Mouse (Mus musculus) CH12.LX (cell line): ENCODE results near the gene Trim47.

ENCODE experiments used
- CHD1 ChIP-seq: IDR thresholded peaks from 2 replicates; pipeline ENCODE4 v1.6.1; 2012; ENCODE audit warnings: low read depth, low read length, improper control_type of control experiment, inconsistent platforms
- CHD2 ChIP-seq: IDR thresholded peaks from 2 replicates; pipeline ENCODE4 v1.6.1; 2011; ENCODE audit warnings: low read length, improper control_type of control experiment
- CTCF ChIP-seq, 2 experiments: IDR thresholded peaks in 1 of 2; conservative IDR thresholded peaks in 1 of 2; 2 replicates each; pipeline ENCODE4 v1.5.1; 2011 to 2012; ENCODE audit warnings: low read depth in 2 of 2, low read length in 2 of 2, improper control_type of control experiment in 1 of 2, inconsistent platforms in 1 of 2, mild to moderate bottlenecking in 1 of 2, moderate library complexity in 1 of 2
- E2F4 ChIP-seq: IDR thresholded peaks from 2 replicates; pipeline ENCODE4 v1.6.1; 2011; ENCODE audit warnings: low read depth, low read length, improper control_type of control experiment; ENCODE audit not compliant: insufficient replicate concordance
- EP300 ChIP-seq: IDR thresholded peaks from 2 replicates; pipeline ENCODE4 v1.6.1; 2011; ENCODE audit warnings: low read length, improper control_type of control experiment
- ETS1 ChIP-seq: conservative IDR thresholded peaks from 2 replicates; pipeline ENCODE4 v1.6.1; 2012; ENCODE audit warnings: low read depth, mild to moderate bottlenecking, inconsistent platforms, low read length, improper control_type of control experiment, moderate library complexity
- MYC ChIP-seq: IDR thresholded peaks from 2 replicates; pipeline ENCODE4 v1.6.1; 2011; ENCODE audit warnings: low read depth, mild to moderate bottlenecking, improper control_type of control experiment, low read length
- NELFE ChIP-seq: IDR thresholded peaks from 2 replicates; pipeline ENCODE4 v1.6.1; 2011; ENCODE audit warnings: low read depth, low read length, improper control_type of control experiment
- POLR2A ChIP-seq: IDR thresholded peaks from 2 replicates; pipeline ENCODE4 v1.6.1; 2011; ENCODE audit warnings: low read depth, mild to moderate bottlenecking, improper control_type of control experiment, low read length
- POLR2AphosphoS2 ChIP-seq: IDR thresholded peaks from 2 replicates; pipeline ENCODE4 v1.6.1; 2011; ENCODE audit warnings: low read depth, low read length, improper control_type of control experiment
- RAD21 ChIP-seq: IDR thresholded peaks from 2 replicates; pipeline ENCODE4 v1.6.1; 2011; ENCODE audit warnings: low read depth, mild to moderate bottlenecking, low read length, improper control_type of control experiment, moderate library complexity
- SIN3A ChIP-seq: IDR thresholded peaks from 2 replicates; pipeline ENCODE4 v1.6.1; 2012; ENCODE audit warnings: low read length, improper control_type of control experiment, inconsistent platforms
- ZC3H11A ChIP-seq: IDR thresholded peaks from 2 replicates; pipeline ENCODE4 v1.6.1; 2012; ENCODE audit warnings: low read depth, mild to moderate bottlenecking, inconsistent platforms, low read length, improper control_type of control experiment
- ZKSCAN1 ChIP-seq: IDR thresholded peaks from 2 replicates; pipeline ENCODE4 v1.6.1; 2012; ENCODE audit warnings: low read depth, inconsistent platforms, low read length, improper control_type of control experiment, borderline replicate concordance

- TF ChIP-seq MYC (no peak), POLR2A (no peak), E2F4 (no peak), ZC3H11A (no peak), SIN3A (no peak), CTCF (conservative IDR thresholded peaks at IDR 0.05 in 1 of 2, IDR thresholded peaks at IDR 0.05 in 1 of 2; ENCODE audit: low read depth in 2 of 2, low read length in 2 of 2) (no peak), POLR2AphosphoS2 (no peak), EP300 (no peak), RAD21 (no peak), ETS1 (no peak), CHD1 (no peak), CHD2 (no peak), NELFE (no peak), ZKSCAN1 (no peak)
These were observed 36.0 kb upstream of the Trim47 start for GRCm38 (mm10) chr11:116163002-116163401.
